Mouse (Mus musculus): Measurements from ENCODE around the gene Drc7. TPM values are rescaled to one million over a fixed set of nuclear protein-coding genes. Genes with fewer than 3 reads are reported as not detected.

Drc7 gene
- polyA plus RNA-seq, 1 experiment from 2014 or later = not detected

Other genes with a start within 250 kb of the Drc7 start
- 0.45 TPM in 1 of 2 replicates, not detected in the other for gene Ccl17, start 244.7 kb upstream of the Drc7 start, polyA plus RNA-seq (2014; fragmentation: Nextera tagmentation; extraction: Ambion mirVana)
- 175 and 181 TPM in 2 replicates for gene Coq9, start 216.8 kb upstream of the Drc7 start, polyA plus RNA-seq (2014; fragmentation: Nextera tagmentation; extraction: Ambion mirVana)
- 72.7 and 80.2 TPM in 2 replicates for gene Ciapin1, start 216.7 kb upstream of the Drc7 start, polyA plus RNA-seq (2014; fragmentation: Nextera tagmentation; extraction: Ambion mirVana)
- gene Polr2c, start 197.7 kb upstream of the Drc7 start, polyA plus RNA-seq (2014; fragmentation: Nextera tagmentation; extraction: Ambion mirVana) = 126 and 129 TPM in 2 replicates
- gene Dok4, start 178.8 kb upstream of the Drc7 start, polyA plus RNA-seq (2014; fragmentation: Nextera tagmentation; extraction: Ambion mirVana) = 27.8 and 28.2 TPM in 2 replicates
- gene Ccdc102a, start 137.0 kb upstream of the Drc7 start, polyA plus RNA-seq (2014; fragmentation: Nextera tagmentation; extraction: Ambion mirVana) = 20.8 and 25.8 TPM in 2 replicates
- 0.07 and 0.23 TPM in 2 replicates for gene Adgrg5, start 131.4 kb upstream of the Drc7 start, polyA plus RNA-seq (2014; fragmentation: Nextera tagmentation; extraction: Ambion mirVana)
- gene Adgrg1, start 80.4 kb upstream of the Drc7 start, polyA plus RNA-seq (2014; fragmentation: Nextera tagmentation; extraction: Ambion mirVana) = 2.7 and 2.9 TPM in 2 replicates
- 3.4 and 3.7 TPM in 2 replicates for gene Adgrg3, start 37.4 kb upstream of the Drc7 start, polyA plus RNA-seq (2014; fragmentation: Nextera tagmentation; extraction: Ambion mirVana)
- 15.0 and 15.2 TPM in 2 replicates for gene Katnb1, start 26.1 kb downstream of the Drc7 start, polyA plus RNA-seq (2014; fragmentation: Nextera tagmentation; extraction: Ambion mirVana)
- 8.7 and 9.3 TPM in 2 replicates for gene Kifc3, start 147.7 kb downstream of the Drc7 start, polyA plus RNA-seq (2014; fragmentation: Nextera tagmentation; extraction: Ambion mirVana)

Data from heart, embryonic 14.5 days (tissue).